Mouse (Mus musculus): ENCODE measurements around the gene Cfap36.

DNA sequence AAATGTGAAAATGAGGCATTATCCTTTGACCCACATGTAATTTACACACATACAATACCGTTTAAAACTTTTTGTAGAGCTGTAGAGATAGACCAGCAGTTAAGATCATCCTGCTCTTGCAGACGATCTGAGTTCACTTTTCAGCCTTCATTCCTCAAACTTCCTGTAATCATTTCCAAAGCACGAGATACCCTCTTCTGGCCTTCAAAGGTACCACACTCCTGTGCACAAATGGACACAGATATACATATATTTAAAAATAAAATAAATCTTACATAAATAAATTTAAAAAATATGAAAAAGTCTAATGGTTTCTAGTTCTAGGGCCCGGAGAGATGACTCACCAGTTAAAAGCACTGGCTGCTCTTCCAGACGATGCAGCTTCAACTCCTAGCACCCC is 43.6 kb downstream of the Cfap36 start:
- TF ChIP-seq CTCF (IDR thresholded peaks at IDR 0.05) (peak; percentile 39), EP300 (IDR thresholded peaks at IDR 0.05) (no peak)
